Mouse (Mus musculus) urinary bladder, postnatal 14 days (tissue): Measurements from ENCODE around the gene Sept5.

Experiments used
- DNase-seq: peaks from one replicate; pipeline ENCODE4 v3.0.0; 2021; ENCODE audit warnings: low spot score

Sept5 gene

DNA sequence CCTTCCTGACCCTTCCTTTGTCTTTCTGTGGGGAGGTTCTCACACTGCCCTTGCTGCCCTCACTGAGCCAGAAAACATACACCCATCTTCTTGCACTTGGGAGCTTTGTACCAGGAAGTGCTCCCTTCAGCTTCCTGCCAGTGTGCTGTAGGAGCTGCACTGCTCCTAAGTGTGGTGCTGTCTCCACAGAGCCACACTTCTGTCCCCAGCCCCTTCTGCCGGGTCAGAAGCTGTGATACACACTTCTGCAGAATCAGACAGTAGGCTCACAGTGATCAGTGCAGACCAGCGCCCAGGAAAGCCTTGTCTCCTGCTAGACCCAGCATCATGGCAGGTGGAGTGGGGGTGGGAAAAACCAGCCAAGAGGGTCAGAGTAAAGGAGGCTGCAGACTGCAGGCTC, 3.1 kb upstream of the Sept5 start:
- no peak for DNase-seq

DNA sequence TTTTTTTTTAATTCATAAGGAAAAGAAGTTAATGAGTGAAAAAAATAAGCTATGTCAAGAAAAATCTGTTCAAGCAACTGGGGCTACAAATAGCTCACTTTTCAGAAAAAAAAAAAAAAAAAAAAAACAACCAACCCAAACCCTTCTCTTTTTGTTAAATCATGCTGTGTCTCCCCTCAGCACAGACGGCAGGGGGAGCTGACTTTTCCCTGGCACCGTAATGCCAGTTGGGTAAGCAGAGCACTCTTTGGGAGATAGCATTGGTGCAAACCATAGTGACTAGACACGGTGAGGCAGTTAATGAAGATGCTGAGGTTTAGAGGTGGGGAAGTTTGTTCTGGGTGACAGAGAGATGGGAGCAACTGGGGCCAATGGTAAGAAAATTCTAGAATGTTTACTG, 2.3 kb upstream of the Sept5 start:
- DNase-seq: no peak

DNA sequence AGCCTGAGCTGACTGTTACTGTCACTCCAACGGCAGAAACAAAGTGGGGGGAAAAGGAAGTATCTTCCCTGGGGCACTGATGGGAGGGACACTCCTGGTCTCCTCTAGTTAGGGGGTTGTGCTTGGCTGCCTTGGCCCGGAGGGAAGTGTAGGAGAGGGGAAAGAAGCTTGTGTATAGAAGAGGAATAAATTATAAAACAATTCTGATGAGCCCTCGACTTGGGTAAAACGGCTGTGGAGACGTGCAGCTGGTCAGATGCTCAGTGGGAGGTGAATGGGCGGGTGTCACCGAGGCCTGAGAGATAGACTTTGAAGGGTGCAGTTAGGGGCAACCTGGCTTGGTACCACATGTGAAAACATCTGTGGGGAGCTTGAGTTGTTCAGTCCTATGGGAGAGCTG, 1.4 kb upstream of the Sept5 start:
- DNase-seq: no peak

DNA sequence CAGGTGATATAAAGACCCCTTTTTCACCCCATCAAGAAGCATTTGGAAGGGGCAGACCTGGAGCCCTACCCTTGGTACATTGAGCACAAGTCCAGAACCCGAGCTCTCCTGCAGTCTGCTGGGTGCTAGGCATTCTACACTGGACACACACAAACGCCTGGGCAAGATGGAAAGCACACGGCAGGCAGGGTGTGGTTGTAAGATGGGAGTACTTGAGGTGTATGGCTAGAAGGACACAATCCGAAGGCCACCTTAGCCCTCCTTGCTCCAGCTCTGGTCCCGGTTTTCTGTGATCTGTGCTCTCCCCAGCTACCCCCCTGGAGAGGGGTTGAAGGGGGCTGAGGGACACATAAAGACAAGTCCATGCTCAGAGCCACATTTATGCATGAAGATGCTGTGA, 537 bp upstream of the Sept5 start:
- no peak for DNase-seq

DNA sequence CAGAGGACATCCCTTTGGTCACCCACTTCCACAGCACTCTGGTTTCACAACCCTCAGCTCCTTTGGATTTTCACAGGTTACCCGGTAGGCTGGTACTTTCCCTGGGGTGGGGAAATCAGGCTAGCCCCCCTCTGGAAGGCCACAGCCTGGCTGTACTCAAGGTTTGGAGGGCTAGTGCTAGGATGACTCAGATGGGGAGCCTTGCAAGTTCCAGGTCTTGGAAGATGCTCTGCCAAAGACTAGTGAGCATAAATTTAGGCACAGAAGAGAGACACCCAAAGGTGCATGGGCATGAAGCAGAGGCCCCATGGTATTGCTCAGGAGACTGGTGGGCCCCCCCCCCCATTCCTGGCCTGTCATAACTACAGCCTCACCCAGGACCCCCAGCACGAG, 810 bp downstream of the Sept5 start:
- DNase-seq: no peak

DNA sequence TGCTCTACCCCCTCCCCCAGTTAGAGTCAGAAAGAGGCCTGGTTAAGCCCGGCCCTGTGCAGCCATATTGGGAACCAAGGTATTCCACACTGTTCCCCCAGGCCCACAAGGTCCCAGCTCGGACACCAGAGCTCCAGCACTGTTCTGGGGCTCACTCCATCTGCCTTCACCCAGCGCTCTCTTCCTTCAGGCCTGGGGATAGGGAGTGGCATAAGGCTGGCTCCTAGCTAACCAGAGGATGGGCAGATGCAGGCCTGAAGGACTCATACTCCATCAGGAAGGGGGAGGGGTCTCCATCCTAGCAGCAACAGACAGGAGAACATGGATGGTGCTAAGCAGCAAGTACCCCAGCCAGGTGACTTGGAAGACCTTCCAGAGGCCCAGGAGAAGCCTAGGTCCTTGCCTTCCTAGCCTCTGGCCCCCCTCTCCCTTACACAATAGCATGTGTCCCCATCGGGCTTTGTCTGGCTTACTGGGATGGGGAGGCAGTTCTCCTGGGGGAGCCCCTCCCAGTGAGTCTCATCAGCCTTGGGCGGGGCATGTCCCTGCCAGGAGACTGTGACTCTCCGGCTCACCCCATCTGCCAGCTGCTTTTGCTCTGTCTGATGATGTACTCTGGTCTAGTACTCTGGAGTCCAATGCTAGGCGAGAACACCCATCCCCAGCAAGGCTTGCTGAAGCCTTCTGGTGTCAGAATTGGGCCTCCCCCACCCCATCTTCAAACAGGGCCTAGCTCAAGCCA, 1.4 kb downstream of the Sept5 start:
- no peak for DNase-seq

DNA sequence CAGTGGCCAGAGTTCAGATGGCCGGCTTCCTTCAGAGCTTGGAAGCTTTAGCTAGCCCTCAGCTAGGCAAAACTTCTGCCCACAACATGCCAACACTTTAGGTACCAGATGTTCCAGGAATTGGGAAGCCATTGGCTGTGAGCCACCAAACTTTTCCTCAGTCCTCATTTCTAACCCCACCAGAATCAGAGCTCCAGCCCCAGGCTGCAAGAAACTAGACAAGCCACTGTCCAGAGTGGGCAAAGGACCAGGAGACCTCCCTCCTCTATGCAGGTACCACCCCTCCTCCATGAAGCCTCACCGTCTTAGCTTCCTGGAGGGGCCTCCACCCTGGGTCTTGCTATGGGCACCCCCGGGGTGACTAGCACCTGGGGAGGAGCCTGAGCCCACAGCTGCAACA, 2.6 kb downstream of the Sept5 start:
- DNase-seq: no peak

DNA sequence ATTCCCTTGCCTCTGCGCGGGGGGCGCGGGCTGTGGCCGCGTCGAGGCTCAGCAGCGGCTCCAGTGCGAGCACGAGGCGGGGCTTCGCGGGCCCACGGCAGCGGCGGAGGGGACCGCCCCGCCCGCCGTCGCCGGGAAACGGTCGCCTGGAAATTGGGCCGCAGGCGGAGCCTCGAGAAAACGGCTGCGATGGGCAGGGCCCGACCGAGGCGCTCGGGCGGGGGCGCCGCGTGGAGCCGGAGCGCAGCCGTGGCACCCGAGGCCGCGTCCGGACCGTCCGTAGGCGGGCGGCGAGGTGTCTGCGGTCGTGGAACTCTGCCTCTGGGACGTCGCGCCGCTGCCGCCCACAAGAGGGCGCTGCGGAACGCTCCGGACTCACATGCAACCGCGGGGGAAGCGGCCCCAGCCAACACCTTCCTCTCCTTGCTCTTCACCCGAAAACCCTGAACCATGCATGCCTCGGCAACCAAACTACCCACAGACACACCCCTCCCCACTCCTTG, 3.3 kb downstream of the Sept5 start, which contains the start of gene Gm49601:
TSS of gene Gm49601 (minus strand) at position 52 of the 503 bp plus-strand sequence.
- DNase-seq: peak; percentile 80

DNA sequence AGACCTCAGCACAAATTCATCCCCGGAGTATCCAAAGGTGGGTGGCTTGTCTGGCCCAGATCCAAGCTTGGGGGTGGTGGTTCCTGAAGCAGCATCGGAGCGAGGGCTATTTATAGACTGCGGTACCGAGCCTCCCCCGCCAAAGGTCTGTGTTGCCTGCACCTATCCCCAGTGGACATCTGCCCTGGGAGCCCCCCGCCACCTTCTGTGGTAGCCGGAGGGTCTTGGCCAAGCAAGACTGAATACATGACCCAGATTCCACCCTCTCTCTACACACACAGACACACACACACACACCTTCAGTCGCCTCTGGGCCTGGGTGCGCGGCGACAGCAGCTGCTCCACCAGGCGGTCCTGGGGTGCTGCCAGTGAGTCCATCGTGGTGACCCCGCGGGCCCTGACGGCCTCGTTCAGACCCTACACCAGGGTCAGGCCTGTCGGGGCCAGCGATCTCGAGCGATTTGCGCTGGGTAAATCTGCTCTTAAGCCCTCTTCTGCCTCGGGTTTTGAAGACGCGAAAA, 3.9 kb downstream of the Sept5 start:
- DNase-seq: no peak

DNA sequence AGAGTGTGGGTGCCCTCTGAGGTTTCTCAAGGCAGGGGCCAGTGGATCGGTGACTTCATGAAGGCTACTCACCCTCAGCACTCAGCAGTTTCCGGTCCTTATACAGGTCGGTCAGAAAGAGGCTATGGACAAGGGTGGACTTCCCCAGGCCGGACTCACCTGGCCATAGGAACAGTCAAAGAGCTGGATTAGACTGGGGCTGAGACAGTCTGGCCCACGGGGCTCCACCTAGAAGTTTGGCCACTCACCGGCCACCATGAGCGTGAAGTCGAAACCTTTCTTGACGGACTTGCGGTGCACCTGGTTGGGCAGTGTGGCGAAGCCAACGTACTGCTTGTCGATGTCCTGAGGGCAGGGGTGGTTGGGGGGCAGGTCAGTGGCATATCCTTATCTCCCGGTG, 4.7 kb downstream of the Sept5 start:
- no peak for DNase-seq

DNA sequence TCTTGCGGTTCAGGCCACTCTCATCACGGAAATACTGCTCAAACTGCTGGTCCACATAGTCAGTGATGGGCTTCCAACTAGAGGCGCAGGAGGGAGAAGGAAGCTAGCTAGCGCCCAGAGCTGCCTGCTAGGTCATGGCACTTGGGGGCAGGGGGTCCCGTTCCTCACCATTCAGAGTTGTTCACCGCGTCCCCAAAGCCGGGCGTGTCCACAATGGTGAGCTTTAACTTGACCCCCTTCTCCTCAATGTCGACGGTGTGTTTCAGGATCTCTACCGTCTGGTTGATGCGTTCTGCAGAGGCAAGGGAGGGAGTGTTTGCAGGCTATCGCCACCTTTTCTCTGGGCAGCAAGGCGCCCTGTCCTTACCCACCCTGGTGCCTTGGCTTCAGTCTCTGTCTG, 5.1 kb downstream of the Sept5 start:
- DNase-seq: no peak

DNA sequence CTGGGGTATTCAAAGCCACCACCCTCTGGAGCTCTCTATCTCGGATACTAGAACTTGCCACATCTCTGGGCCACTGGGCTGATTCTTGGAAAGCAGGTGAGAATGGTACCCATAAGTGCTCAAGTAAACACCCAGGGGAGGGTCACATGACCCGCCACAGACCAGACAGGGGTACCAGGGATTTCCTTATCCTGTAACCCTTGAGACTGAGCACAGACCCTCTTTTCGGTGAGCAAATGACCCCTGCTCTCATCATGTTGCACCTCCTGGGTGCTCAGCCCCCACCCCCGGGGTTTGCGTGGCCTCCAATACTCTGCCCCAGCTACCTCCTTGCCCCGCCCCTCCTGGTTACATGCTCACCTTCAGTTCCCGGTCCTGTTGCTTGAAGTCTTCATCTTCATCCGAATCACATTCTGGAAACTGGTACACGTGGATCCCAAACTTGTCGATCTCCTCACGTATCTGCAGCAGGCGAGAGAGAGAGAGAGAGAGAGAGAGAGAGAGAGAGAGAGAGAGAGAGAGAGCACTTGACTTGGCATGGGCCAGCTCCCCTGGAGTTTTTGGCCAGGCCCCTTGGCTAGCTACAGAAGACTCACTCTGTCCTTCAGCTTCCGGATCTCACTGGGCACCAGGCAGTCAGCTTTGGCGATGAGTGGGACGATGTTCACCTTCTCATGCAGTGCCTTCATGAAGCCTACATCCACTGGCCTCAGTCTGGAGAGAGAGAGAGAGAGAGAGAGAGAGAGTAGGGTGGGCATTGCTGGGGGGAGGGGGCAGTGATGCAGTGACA, 5.8 kb downstream of the Sept5 start:
- DNase-seq: no peak

DNA sequence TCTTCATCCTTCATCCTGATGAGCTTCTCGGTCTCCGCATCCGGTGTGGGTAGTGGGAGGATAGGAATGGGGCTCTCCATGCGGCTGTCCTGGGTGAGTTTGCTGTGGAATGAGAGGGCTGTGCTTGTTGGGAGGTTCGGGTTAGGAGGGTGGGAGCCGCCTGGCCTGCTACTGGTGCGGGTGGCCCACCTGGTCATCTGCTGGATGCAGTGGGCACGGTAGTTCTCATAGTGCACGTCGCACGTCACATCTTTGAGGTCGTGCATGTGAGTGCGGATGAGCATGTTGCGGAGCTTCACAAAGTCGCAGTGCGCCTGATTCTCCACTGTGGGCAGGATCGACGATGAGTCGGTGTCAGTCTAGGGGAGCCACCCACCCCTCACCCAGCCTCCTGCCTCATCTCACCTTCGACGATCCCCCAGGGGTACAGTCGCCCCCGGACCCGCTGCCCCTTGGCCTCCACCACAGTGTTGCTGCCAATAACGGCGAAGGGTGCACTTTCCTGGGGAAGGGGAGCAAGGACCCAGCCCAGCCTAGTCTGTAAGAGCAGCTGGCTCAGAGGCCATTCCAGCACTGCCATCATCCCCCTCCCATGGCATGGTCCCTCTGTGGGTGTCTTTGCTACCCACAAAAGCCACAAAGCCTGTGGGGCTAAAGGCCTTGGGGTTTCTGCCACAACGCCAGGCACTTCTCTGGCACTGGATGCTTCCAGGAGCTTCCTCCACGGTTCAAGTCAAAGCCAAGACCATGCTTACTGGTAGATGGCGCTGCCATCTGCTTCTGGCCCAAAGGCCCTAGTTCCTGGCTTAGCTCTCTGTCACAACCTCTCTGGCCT, 6.6 kb downstream of the Sept5 start:
- no peak for DNase-seq

DNA sequence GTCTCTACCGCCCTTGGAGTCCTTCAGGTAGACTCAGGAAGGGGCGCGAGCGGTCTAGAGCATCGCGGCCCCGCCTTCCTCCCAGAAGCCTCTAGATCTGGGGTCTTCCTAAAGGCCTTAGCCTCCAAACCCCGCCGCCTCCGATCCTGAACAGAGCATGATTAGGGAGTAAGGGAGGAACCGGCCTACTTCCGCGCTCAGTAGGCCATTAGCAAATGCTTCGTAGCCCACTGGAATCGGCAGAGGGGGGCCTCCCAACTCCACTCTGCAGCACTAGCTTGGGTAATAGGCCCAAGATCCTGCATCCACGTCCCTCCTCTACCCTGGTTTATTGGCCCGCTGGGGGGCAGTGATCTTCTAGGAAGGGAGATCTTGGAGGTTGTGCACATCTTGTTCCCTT, 7.7 kb downstream of the Sept5 start, which contains the start of gene Gp1bb:
TSS of gene Gp1bb (minus strand) at position 385 of the 400 bp plus-strand sequence.
- DNase-seq: no peak

DNA sequence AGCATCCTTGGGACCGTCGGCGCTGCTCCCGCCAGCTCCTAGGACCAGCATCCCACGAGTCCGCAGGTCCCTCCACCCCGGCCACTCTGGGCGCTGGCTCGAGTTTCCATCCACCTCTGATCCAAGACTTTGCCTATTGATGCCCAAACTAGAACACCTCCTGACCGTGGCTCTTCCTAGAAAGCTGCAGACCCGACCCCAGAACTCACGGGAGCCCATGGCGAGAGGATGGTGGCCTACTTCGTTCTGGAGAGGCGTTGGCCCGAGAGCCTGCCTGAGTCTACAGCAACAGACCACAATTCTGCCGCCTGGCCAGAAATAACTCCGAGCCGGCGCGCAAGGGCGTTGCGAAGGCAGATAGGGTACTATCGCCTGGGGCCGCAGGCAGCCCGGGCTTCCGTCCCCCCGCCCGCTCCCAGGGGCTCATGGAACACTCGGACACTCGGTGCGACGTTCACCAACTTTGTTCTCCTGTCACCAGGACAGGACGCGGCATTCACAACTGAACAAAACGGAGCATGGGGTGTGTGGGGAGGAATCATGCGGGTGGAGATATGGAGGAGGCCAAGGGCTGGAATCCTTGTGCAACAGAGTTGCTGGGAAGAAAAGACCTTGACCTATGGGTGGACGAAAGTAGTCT, 8.3 kb downstream of the Sept5 start:
- no peak for DNase-seq

DNA sequence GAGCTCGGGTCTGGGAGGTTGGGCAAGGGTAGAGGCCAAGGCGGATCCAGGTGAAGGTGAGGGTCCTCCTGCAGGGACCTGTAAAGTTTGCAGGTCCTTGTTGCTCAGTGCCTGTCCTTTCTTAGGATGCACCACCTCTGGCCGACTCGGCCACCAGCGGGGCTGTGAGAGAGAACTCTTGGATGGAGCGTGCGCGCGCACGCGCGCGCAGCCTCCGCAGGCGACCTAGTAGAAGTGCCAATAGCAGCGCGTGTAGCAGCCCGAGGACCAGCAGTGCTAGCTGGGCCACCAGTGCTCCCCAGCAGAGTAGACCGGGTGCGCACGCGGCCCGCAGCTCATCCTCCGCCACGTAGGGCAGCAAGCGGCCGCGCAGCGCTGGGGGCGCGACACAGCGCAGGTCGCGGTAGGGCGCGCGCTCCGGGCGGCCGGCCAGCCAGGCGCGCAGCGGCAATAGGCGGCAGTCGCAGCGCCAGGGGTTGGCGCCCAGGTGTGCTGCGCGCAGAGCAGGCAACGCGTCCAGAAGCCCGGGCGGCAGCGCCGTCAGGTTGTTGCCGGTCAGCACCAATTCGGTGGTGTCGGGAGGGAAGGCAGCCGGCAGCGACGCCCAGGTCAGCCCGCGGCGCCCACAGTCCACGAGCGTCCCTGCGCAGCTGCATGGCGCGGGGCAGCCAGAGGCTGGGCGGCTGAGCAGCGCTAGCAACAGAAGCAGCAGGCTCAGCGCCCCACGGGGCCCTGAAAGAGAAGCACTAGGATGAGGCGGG, 9.0 kb downstream of the Sept5 start:
- DNase-seq: no peak

DNA sequence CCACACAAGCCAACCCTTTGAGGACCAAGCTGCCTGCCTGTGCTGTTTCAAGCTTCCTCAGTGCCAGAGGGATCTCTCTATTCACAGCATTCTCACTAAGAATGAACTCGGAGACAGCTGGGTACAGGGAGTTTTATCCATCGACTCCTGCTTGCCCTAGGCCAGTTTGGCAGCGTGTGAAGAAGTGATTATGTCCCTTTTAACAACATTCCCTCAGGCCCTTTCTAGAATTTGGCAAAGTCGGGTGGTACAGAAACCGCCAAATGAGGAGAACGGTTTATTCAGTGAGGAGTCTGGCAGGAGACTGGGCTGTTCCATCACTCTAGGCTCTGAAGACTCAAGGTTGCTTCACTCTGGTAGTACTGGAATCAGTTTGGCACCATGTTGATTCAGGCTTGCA, 9.6 kb downstream of the Sept5 start:
- DNase-seq: no peak

DNA sequence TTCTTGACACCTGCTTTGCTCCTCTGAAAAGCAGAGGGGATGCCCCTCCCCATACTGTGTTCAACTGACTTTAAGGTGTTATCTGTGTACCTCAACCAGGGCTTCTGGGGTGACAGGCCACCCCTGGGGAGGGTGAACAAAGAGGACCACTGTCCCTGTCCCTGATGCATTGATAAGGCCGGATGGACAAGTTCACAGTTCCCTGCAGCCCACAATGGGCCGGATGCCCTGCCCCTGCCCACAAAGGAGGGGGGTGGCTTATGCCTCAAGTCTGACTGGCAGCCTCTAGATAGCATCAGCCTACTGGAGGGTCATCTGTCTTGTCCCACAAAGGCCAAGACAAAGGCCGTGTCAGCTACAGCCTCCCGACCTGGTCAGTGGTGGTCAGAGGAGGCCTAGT, 10.6 kb downstream of the Sept5 start:
- DNase-seq: no peak

DNA sequence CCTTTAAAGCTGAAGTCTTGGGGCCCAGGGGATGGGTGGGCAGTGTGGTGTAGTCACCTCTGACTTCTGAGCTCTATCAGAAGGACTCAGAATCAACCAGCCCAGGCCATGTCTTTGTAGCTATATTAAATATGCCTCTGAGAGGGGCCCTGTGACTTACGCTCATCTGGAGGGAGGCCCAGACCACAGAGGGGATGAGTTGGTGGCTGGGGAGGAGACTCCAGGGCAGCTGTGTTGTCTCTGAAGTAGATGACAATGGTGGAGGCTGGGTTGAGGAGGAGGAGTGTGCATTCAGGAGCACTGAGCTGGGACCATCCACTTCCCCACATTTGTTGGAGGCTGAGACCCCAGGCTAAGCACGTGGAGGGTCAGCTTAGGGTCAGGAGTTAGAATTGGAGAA, 11.5 kb downstream of the Sept5 start:
- no peak for DNase-seq

DNA sequence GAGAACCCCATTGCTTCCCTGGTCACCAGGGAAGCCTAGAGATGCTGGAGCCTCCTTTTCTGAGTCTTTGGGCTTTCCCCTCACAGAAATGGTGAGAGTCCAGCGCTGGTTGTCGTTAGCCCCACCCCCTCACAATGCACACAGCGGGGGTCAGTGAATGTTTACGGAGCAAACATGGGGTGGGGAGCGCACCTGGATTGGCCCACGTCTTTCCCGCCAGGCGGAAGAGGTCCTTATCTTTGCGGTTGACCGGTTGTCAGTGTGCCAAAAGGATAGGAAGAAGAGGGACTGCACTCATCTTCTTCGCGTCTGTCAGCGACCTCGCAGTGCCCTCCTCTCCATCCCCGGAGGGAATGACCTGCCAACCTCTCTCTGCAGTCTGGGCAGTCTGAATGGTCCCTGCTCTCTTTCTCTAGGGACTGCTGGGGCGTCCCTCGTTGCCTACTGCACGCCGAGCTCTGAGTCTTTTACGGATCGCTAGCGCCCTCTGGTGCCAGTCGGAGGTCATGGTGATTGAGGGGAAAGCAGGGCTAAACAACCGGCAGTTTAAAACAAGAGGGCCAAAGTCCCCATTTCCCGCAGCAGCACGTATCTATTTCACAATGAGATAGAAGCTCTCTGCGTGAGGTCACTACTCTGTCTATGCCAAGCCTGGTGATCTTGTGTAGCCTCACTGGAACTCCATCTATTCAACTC, 12.2 kb downstream of the Sept5 start:
- peak; percentile 88 for DNase-seq
